ENCODE assay signal across 8 mouse cellular contexts in the genomic region with DNA sequence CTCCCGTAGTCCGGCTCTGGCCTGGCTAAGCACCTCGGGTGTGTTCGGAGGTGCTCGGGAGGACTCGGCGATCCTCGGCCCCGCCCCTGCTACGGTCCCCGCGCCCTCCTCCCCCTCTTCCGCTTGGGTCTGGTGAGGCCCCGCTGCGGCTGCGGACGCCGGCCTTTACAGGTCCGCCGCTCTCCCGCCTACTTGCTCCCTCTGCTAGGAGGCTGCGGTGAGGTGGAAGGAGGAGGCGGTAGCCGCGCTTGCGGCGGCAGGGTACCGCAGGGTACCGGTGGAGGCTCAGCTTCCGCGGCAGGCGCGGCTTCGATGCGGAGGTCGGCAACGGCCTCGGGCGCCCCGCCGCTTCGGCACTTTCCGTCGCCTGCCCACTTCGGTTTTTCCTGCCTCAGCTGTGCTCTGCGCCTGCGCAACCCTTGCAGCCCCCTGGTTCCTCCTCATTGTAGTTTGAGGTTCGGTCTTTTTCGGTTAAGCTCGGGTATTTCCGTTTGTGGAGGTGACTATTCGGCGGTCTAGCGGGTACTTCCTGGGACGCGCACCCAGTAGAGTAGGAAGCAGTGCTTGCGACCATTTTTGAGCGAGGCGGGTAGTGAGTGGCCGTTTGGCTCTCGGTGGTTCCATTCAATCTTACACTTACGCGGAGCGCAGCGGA. TPM values are rescaled to one million over a fixed set of nuclear protein-coding genes. Genes with fewer than 3 reads are reported as not detected.
DNase-seq lines count a peak whose midpoint lies in the region; ATAC-seq and TF ChIP-seq lines count a peak whose summit lies in the region.

A gene (minus strand): TSS at position 375 of the 655 bp plus-strand sequence.

- H3K4me3 ChIP-seq in heart, embryonic 11.5 days (ENCODE audit: low read depth, low read length): peak within 1 kb of the TSS; percentile 81
- H3K4me3 ChIP-seq in kidney, embryonic 16.5 days (ENCODE audit: low read length): peak within 1 kb of the TSS; percentile 85
- peak within 1 kb of the TSS; percentile 84 for H3K4me3 ChIP-seq in liver, adult 2 months (ENCODE audit: insufficient read depth, low read depth, low read length)
- H3K4me3 ChIP-seq in myocyte: peak within 1 kb of the TSS; percentile 90

- TF ChIP-seq POLR2A in liver, adult 2 months (IDR thresholded peaks at IDR 0.05; ENCODE audit: extremely low read depth, insufficient read depth, low read length): peak; percentile 91
- peak; percentile 96 for TF ChIP-seq POLR2A in myocyte (IDR thresholded peaks at IDR 0.05; ENCODE audit: insufficient read length, low read depth)

- peak; percentile 73 for ATAC-seq in erythroblast, adult 5-6 weeks (replicated peaks; ENCODE audit: low FRiP score, poor library complexity, severe bottlenecking)
- ATAC-seq in heart, embryonic 11.5 days (replicated peaks; ENCODE audit: insufficient number of reproducible peaks, low FRiP score, low TSS enrichment): peak; percentile 91
- ATAC-seq in kidney, embryonic 16.5 days (ENCODE audit: low FRiP score, low TSS enrichment): peak; percentile 92

- peaks cover 8% of the 10 kb centered on the region; the same call in 1 of the 2 replicates for H3K79me2 ChIP-seq in liver, adult 2 months (ENCODE audit: control insufficient read depth, insufficient read depth, low read length)
- H3K79me2 ChIP-seq in myocyte (ENCODE audit: control insufficient read depth, insufficient read depth): peaks cover 21% of the 10 kb centered on the region

- H3K27ac ChIP-seq in heart, embryonic 11.5 days (ENCODE audit: low read depth, low read length): peak within 1 kb of the TSS; percentile 99
- peak within 1 kb of the TSS; percentile 100 for H3K27ac ChIP-seq in kidney, embryonic 16.5 days (ENCODE audit: low read length)
- peak within 1 kb of the TSS; percentile 95 for H3K27ac ChIP-seq in liver, adult 2 months (replicated peaks; ENCODE audit: insufficient read depth, low read depth, low read length)

- H3K9ac ChIP-seq in heart, embryonic 11.5 days (ENCODE audit: low read depth, low read length): peak within 1 kb of the TSS; percentile 97
- peak within 1 kb of the TSS; percentile 99 for H3K9ac ChIP-seq in kidney, embryonic 16.5 days (replicated peaks; ENCODE audit: low read length)
- peak within 1 kb of the TSS; percentile 97 for H3K9ac ChIP-seq in liver, adult 2 months (ENCODE audit: low read depth, low read length)

- H3ac ChIP-seq in myocyte (ENCODE audit: control insufficient read depth, insufficient read length): peak within 1 kb of the TSS; percentile 93

- peak within 1 kb of the TSS; percentile 69 for H3K4me2 ChIP-seq in heart, embryonic 11.5 days
- H3K4me2 ChIP-seq in kidney, embryonic 16.5 days (replicated peaks; ENCODE audit: low read depth, low read length): peak within 1 kb of the TSS; percentile 74
- H3K4me2 ChIP-seq in myocyte (ENCODE audit: low read depth): peak within 1 kb of the TSS; percentile 92

- WGBS in heart, embryonic 11.5 days (ENCODE audit: insufficient replicate concordance): under 1% methylated on average over 59 of the region's 65 CpGs
- WGBS in kidney, embryonic 16.5 days: under 1% methylated on average over 59 of the region's 65 CpGs
- under 1% methylated on average over 63 of the region's 65 CpGs for WGBS in liver, adult 2 months

- peaks cover 10% of the 10 kb centered on the region for H3K27me3 ChIP-seq in heart, embryonic 11.5 days (ENCODE audit: control insufficient read depth, insufficient read depth, low read length)
- peaks cover 8% of the 10 kb centered on the region for H3K27me3 ChIP-seq in kidney, embryonic 16.5 days (ENCODE audit: insufficient read depth, low read length)
- no peaks in the 10 kb centered on the region for H3K27me3 ChIP-seq in liver, adult 2 months (ENCODE audit: control insufficient read depth, insufficient read depth, low read length)
- no peaks in the 10 kb centered on the region for H3K27me3 ChIP-seq in myocyte (ENCODE audit: control insufficient read depth, insufficient read depth, insufficient read length)
- H3K27me3 ChIP-seq in splenic B cell, adult 2 months (ENCODE audit: control insufficient read depth, insufficient read depth, low read length, poor library complexity, severe bottlenecking): no peaks in the 10 kb centered on the region

- H3K36me3 ChIP-seq in heart, embryonic 11.5 days (ENCODE audit: control insufficient read depth, insufficient read depth, low read length): peaks cover 14% of the 10 kb centered on the region
- peaks cover 13% of the 10 kb centered on the region for H3K36me3 ChIP-seq in kidney, embryonic 16.5 days (ENCODE audit: insufficient read depth, low read length)
- H3K36me3 ChIP-seq in liver, adult 2 months (ENCODE audit: control insufficient read depth, insufficient read depth, low read length): peaks cover 3% of the 10 kb centered on the region; the same call in 1 of the 2 replicates
- peaks cover 8% of the 10 kb centered on the region for H3K36me3 ChIP-seq in myocyte (ENCODE audit: control insufficient read depth, insufficient read depth)
- H3K36me3 ChIP-seq in splenic B cell, adult 2 months (ENCODE audit: control insufficient read depth, insufficient read depth, low read length, poor library complexity, severe bottlenecking): no peaks in the 10 kb centered on the region; the same call in 1 of the 2 replicates

- no peak for TF ChIP-seq CTCF in liver, adult 2 months (IDR thresholded peaks at IDR 0.05; ENCODE audit: low read depth, low read length)

- DNase-seq in A20 (ENCODE audit: low read depth, low spot score): peak; percentile 99
- peak; percentile 99 for DNase-seq in brain, adult 2 months (ENCODE audit: low read depth, low spot score)
- DNase-seq in liver, adult 2 months (ENCODE audit: extremely low read depth, low read depth, low spot score): peak; percentile 78
- peak; percentile 99 for DNase-seq in splenic B cell, adult 2 months (ENCODE audit: low read depth, low spot score)

- H3K9me3 ChIP-seq in heart, embryonic 11.5 days (replicated peaks; ENCODE audit: control insufficient read depth, low read length): peaks cover 4% of the 10 kb centered on the region; the same call in 1 of the 2 replicates
- no peaks in the 10 kb centered on the region for H3K9me3 ChIP-seq in kidney, embryonic 16.5 days (ENCODE audit: low read length)

- H3K4me1 ChIP-seq in heart, embryonic 11.5 days (ENCODE audit: control insufficient read depth, insufficient read depth, low read length): peaks cover 20% of the 10 kb centered on the region
- peaks cover 40% of the 10 kb centered on the region for H3K4me1 ChIP-seq in kidney, embryonic 16.5 days (ENCODE audit: insufficient read depth, low read length)
- H3K4me1 ChIP-seq in liver, adult 2 months (ENCODE audit: control insufficient read depth, insufficient read depth, low read length): peaks cover 24% of the 10 kb centered on the region

TF ChIP-seq in myocyte, 11 proteins besides CTCF, POLR2A, EP300 and RAD21:
- TF ChIP-seq MYOG (IDR thresholded peaks at IDR 0.05; ENCODE audit: control insufficient read depth in 1 of 3, insufficient read depth in 1 of 3, insufficient read length in 2 of 3, low read depth in 2 of 3): peak in 1 of 3 experiments; percentile 23
- TF ChIP-seq USF1 (IDR thresholded peaks at IDR 0.05; ENCODE audit: low read depth): no peak
- TF ChIP-seq POLR2AphosphoS2 (IDR thresholded peaks at IDR 0.05; ENCODE audit: insufficient read length, low read depth): peak; percentile 86
- peak in 1 of 3 experiments; percentile 32 for TF ChIP-seq MYOD1 (IDR thresholded peaks at IDR 0.05; ENCODE audit: control insufficient read depth in 1 of 3, insufficient read length in 2 of 3, low read depth in 2 of 3)
- TF ChIP-seq MAX (IDR thresholded peaks at IDR 0.05; ENCODE audit: low read depth): no peak

RNA-seq across cellular contexts. Expression of the gene that starts here (rescaled TPM):
- 45.0 and 92.0 TPM in 2 replicates for total RNA-seq in erythroblast, adult 5-6 weeks (2015; ENCODE audit: low replicate concordance)
- 32.8 and 112 TPM in 2 replicates for total RNA-seq in erythroblast, adult 5-6 weeks (2017; ENCODE audit: low replicate concordance)
- polyA plus RNA-seq in heart, embryonic 11.5 days (2014; fragmentation: Nextera tagmentation; extraction: Ambion mirVana): 172 and 174 TPM in 2 replicates
- 30.4 and 54.9 TPM in 2 replicates for polyA plus RNA-seq in kidney, embryonic 16.5 days (2015; fragmentation: Nextera tagmentation; extraction: Ambion mirVana)
- 41.2 and 59.5 TPM in 2 replicates for total RNA-seq in liver, adult 2 months (2014; rRNA removed)
- polyA plus RNA-seq in liver, adult 2 months (2012; rRNA removed): 71.5 and 82.7 TPM in 2 replicates
- 227 TPM for polyA plus RNA-seq in myocyte (2012; fragmentation: generic; extraction: Trizol)

Comparison
In these comparisons a context has a peak if more than half of its experiments do, and no peak if none do; other contexts are left out.
1. Peak in every context shown above with its lines: DNase-seq, ATAC-seq, H3K4me3 ChIP-seq and H3K27ac ChIP-seq.